Mouse (Mus musculus) CD4-positive, CD25-positive, alpha-beta regulatory T cell, adult 2 months (primary cell): Measurements from ENCODE around the gene Mcidas.

Experiments used
- DNase-seq: peaks from one replicate; pipeline ENCODE4 v3.0.0-alpha.2; 2012; ENCODE audit warnings: low read depth, low spot score

Mcidas gene

GRCm38 (mm10) chr13:113012683-113013082 lies 19.0 kb downstream of the Mcidas start:
- peak; percentile 15 for DNase-seq

- peak; percentile 82 for DNase-seq
These were observed 19.7 kb downstream of the Mcidas start for GRCm38 (mm10) chr13:113013174-113013953.

GRCm38 (mm10) chr13:113021521-113021920 lies 27.9 kb downstream of the Mcidas start:
- no peak for DNase-seq

GRCm38 (mm10) chr13:113022467-113022866 lies 28.8 kb downstream of the Mcidas start:
- DNase-seq = peak; percentile 24

- peak; percentile 52 for DNase-seq
These were observed 29.9 kb downstream of the Mcidas start for GRCm38 (mm10) chr13:113023274-113024143.

GRCm38 (mm10) chr13:113031351-113031750 lies 37.7 kb downstream of the Mcidas start:
- DNase-seq = peak; percentile 21

- peak; percentile 79 for DNase-seq
These were observed 38.3 kb downstream of the Mcidas start for GRCm38 (mm10) chr13:113031792-113032571.

GRCm38 (mm10) chr13:113032831-113033230 lies 39.2 kb downstream of the Mcidas start:
- DNase-seq = no peak

GRCm38 (mm10) chr13:113034271-113034886 lies 40.7 kb downstream of the Mcidas start:
- DNase-seq = peak; percentile 14

- DNase-seq = peak; percentile 90
These were observed 41.3 kb downstream of the Mcidas start, which contains the start of gene Cdc20b for GRCm38 (mm10) chr13:113034950-113035421. Gene Cdc20b, plus strand, starts transcription at chr13:113035111.

GRCm38 (mm10) chr13:113035852-113036251 lies 42.2 kb downstream of the Mcidas start:
- DNase-seq = peak; percentile 93

- no peak for DNase-seq
These were observed 51.2 kb downstream of the Mcidas start for GRCm38 (mm10) chr13:113044876-113045275.

GRCm38 (mm10) chr13:113045458-113046110 lies 51.9 kb downstream of the Mcidas start:
- no peak for DNase-seq

- peak; percentile 61 for DNase-seq
These were observed 52.7 kb downstream of the Mcidas start, which contains the start of gene Gpx8 for GRCm38 (mm10) chr13:113046211-113046883. Gene Gpx8, minus strand, starts transcription at chr13:113046410.

GRCm38 (mm10) chr13:113047018-113047417 lies 53.4 kb downstream of the Mcidas start:
- DNase-seq = no peak

GRCm38 (mm10) chr13:113047647-113048046 lies 54.0 kb downstream of the Mcidas start:
- DNase-seq = no peak
